Mouse (Mus musculus) left cerebral cortex, postnatal 25 days (tissue): ENCODE measurements at regions not wholly inside any gene's neighbourhood (a gene's known extent, or its start where the extent isn't known, plus 50 kb on each side); places are given as distances from the start of the nearest gene placed in this dataset.

Experiments used
- DNase-seq, 2 experiments: peaks; one replicate each; pipeline ENCODE4 v3.0.0; 2022; ENCODE audit warnings: low spot score in 2 of 2, mixed read lengths in 1 of 2
- intact Hi-C: fragments of 180-260 bp; cut with DNase I; formaldehyde crosslinking; loops from one replicate; pipeline ENCODE4 v1.15.1; 2025

- DNase-seq: no peak
- intact Hi-C loops: no loop called here
These were observed 119.6 kb upstream of the Rnd3 start for GRCm38 (mm10) chr2:51268532-51268931.

- intact Hi-C loops: no loop called here
- no peak for DNase-seq
These were observed 118.8 kb upstream of the Rnd3 start for GRCm38 (mm10) chr2:51267662-51268061.

- intact Hi-C loops: no loop called here
- no peak for DNase-seq
These were observed 113.6 kb upstream of the Rnd3 start for GRCm38 (mm10) chr2:51262506-51262905.

GRCm38 (mm10) chr2:51250798-51251197, 101.9 kb upstream of the Rnd3 start:
- intact Hi-C loops: no loop called here

GRCm38 (mm10) chr2:51241573-51241972, 92.7 kb upstream of the Rnd3 start:
- intact Hi-C loops: no loop called here
- DNase-seq: peak; percentile 11 to 44

More at GRCm38 (mm10) chr2:51250798-51251197, 101.9 kb upstream of the Rnd3 start:
- no peak for DNase-seq

GRCm38 (mm10) chr2:51240000-51240399, 91.1 kb upstream of the Rnd3 start:
- intact Hi-C loops: no loop called here
- DNase-seq: no peak

GRCm38 (mm10) chr2:51238992-51239391, 90.1 kb upstream of the Rnd3 start:
- DNase-seq: no peak
- intact Hi-C loops: no loop called here

- DNase-seq: peak in 1 of 2 experiments; percentile 5
- intact Hi-C loops: no loop called here
These were observed 89.4 kb upstream of the Rnd3 start for GRCm38 (mm10) chr2:51238131-51238931.

- intact Hi-C loops: no loop called here
- DNase-seq: no peak
These were observed 88.5 kb upstream of the Rnd3 start for GRCm38 (mm10) chr2:51237451-51237850.

- intact Hi-C loops: no loop called here
- no peak for DNase-seq
These were observed 87.9 kb upstream of the Rnd3 start for GRCm38 (mm10) chr2:51236852-51237251.

GRCm38 (mm10) chr2:51234427-51234826, 85.5 kb upstream of the Rnd3 start:
- intact Hi-C loops: no loop called here
- no peak for DNase-seq

- intact Hi-C loops: no loop called here
- DNase-seq: no peak
These were observed 73.9 kb upstream of the Rnd3 start for GRCm38 (mm10) chr2:51222851-51223250.

GRCm38 (mm10) chr2:51219714-51220113, 70.8 kb upstream of the Rnd3 start:
- no peak for DNase-seq
- intact Hi-C loops: no loop called here

GRCm38 (mm10) chr2:51207150-51208022, 58.5 kb upstream of the Rnd3 start:
- intact Hi-C loops: no loop called here
- DNase-seq: no peak

GRCm38 (mm10) chr2:51206332-51206731, 57.4 kb upstream of the Rnd3 start:
- no peak for DNase-seq
- intact Hi-C loops: no loop called here
